Mouse (Mus musculus): ENCODE data around the gene Adgrl4. TPM values are rescaled to one million over a fixed set of nuclear protein-coding genes. Genes with fewer than 3 reads are reported as not detected.
A peak's percentile ranks its signal among the peaks of the same experiment; 100 is the strongest.

Adgrl4 gene
- polyA plus RNA-seq, 1 experiment from 2014 or later: 7.3 TPM

DNA sequence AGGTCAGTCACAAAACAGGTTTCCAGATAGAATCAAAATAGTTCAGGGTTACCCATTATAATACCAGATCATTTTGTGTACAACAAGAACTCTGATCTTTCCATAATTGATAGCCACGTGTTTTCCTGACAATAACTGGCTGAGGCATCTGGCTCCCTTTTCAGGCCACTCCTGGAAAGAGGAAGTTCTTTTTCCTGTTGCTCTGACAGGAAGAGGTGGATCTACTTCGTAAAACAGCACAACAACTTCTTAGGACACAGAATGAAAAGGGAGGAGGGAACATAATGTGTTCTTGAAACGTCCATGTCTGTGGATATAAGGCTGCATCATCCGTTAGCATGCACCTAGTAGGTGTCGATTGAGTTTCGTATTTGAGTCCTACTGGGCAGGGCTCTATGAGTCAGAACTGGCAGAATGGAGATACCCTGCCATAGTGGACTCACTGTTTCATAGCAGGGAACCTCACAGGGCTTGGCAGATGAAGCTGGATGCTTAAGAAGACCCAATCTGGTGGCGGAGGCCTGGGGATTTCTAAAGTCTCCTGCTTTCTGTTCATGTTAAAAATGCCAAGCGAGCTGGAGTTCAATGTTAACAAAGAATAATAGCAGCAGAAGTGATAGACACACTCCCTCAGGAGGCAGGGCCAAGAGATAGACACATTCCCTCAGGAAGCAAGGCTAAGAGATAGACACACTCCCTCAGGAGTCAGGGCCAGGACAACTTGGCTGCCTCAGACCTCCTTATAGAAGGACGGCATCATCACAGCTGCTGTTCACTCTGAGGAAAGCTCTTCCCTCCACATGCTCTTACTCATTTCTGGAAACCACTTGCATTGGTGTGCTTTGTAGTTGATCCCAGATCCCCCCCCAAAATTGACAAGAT is 13.1 kb upstream of the Adgrl4 start:
- no peak overlapping the region for H3K9ac ChIP-seq (ENCODE audit: low read length)
- DNase-seq (ENCODE audit: low spot score): no peak
- H3K4me2 ChIP-seq (ENCODE audit: low read length): no peak overlapping the region
- no peaks in the 10 kb centered on the region for H3K27me3 ChIP-seq (replicated peaks; ENCODE audit: control insufficient read depth, insufficient read depth, low read length)
- no peak for ATAC-seq (replicated peaks; ENCODE audit: low FRiP score, low TSS enrichment, low read depth)
- H3K4me1 ChIP-seq (replicated peaks; ENCODE audit: control insufficient read depth, insufficient read depth, low read length): no peaks in the 10 kb centered on the region
- no peak overlapping the region for H3K27ac ChIP-seq (ENCODE audit: low read depth)
- 86% methylated on average over 9 of the region's 9 CpGs for WGBS
- no peak overlapping the region for H3K4me3 ChIP-seq (ENCODE audit: low read depth, low read length)
- no peaks in the 10 kb centered on the region for H3K36me3 ChIP-seq (ENCODE audit: control insufficient read depth, insufficient read depth, low read length)
- H3K9me3 ChIP-seq (ENCODE audit: control insufficient read depth, low read length): no peaks in the 10 kb centered on the region

DNA sequence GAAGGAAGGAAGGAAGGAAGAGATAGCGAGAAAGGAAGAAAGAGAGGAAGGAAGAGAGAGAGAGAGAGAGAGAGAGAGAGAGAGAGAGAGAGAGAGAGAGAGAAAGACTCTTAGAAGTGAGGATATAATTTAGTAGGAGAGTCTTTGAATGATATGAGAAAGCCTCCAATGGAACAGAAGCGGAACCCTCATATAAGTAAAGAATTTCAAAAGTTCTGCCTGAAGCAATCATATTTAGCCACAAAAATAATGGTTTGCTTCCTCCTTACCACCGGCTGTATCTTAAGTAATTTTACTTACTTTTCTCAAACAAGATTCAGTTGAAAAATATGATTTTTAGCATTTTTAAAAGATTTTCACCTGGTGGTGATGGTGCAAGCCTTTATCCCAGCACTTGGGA is 7.6 kb upstream of the Adgrl4 start:
- no peak overlapping the region for H3K27ac ChIP-seq (ENCODE audit: low read depth)
- H3K9me3 ChIP-seq (ENCODE audit: control insufficient read depth, low read length): no peaks in the 10 kb centered on the region
- no peaks in the 10 kb centered on the region for H3K36me3 ChIP-seq (ENCODE audit: control insufficient read depth, insufficient read depth, low read length)
- 93% methylated on average over 3 of the region's 3 CpGs for WGBS
- no peak overlapping the region for H3K4me3 ChIP-seq (ENCODE audit: low read depth, low read length)
- no peak for ATAC-seq (replicated peaks; ENCODE audit: low FRiP score, low TSS enrichment, low read depth)
- no peak overlapping the region for H3K4me2 ChIP-seq (ENCODE audit: low read length)
- DNase-seq (ENCODE audit: low spot score): no peak
- H3K27me3 ChIP-seq (replicated peaks; ENCODE audit: control insufficient read depth, insufficient read depth, low read length): no peaks in the 10 kb centered on the region
- no peaks in the 10 kb centered on the region for H3K4me1 ChIP-seq (replicated peaks; ENCODE audit: control insufficient read depth, insufficient read depth, low read length)
- H3K9ac ChIP-seq (ENCODE audit: low read length): no peak overlapping the region

DNA sequence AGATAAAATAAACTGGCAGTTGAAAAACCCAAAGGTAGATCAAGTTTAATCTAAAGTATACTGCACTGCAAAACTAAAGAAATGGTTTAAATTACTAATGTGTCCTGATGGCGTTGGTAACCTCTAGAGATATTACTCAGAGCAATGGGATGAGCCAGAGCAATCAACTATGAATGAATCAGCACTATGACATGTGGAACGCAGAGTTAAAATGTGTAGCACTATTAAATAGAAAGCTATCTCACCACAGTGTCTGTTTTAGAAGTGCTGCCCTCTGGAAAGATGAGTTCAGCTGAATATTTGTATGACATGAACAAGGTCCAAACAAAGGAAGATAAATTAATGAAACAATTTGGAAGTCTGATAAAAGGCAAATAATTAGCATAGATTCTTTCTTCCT is 6.2 kb upstream of the Adgrl4 start:
- Histone ChIP-seq H3K4me1 (replicated peaks; ENCODE audit: control insufficient read depth, insufficient read depth, low read length) (no peaks in the 10 kb centered on the region), H3K4me3 (ENCODE audit: low read depth, low read length) (no peak overlapping the region), H3K36me3 (ENCODE audit: control insufficient read depth, insufficient read depth, low read length) (no peaks in the 10 kb centered on the region), H3K9ac (ENCODE audit: low read length) (no peak overlapping the region), H3K9me3 (ENCODE audit: control insufficient read depth, low read length) (no peaks in the 10 kb centered on the region), H3K27ac (ENCODE audit: low read depth) (no peak overlapping the region), H3K4me2 (ENCODE audit: low read length) (no peak overlapping the region), H3K27me3 (replicated peaks; ENCODE audit: control insufficient read depth, insufficient read depth, low read length) (no peaks in the 10 kb centered on the region)
- 64% methylated on average over 2 of the region's 2 CpGs for WGBS
- ATAC-seq (replicated peaks; ENCODE audit: low FRiP score, low TSS enrichment, low read depth) (no peak), DNase-seq (ENCODE audit: low spot score) (no peak)

DNA sequence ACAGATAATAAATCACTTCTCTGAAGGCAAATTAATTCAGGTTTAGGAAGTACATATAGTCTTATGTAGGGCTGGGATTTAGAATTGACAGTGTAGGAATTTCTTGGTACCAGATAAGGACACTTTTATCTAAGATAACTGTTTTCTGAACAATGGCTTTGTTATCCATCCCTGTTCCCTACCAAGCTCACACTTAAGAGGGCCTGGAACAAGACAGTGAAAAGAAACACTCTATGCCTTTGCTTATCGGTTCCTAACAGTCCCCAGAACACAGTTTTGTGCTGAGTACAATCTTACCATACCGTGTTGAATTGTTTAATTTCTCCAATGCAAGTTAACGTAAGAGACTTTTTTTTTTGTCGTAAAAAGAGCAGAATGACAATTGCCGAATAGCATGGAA is 677 bp downstream of the Adgrl4 start:
- ATAC-seq (replicated peaks; ENCODE audit: low FRiP score, low TSS enrichment, low read depth): no peak
- no peak for DNase-seq (ENCODE audit: low spot score)
- Histone ChIP-seq H3K4me3 (ENCODE audit: low read depth, low read length) (0 out of 2 replicates have a peak overlapping the region, but pooled peaks have one; percentile 24), H3K4me2 (ENCODE audit: low read length) (peak overlapping the region; percentile 46), H3K9ac (ENCODE audit: low read length) (no peak overlapping the region), H3K9me3 (ENCODE audit: control insufficient read depth, low read length) (no peaks in the 10 kb centered on the region), H3K27me3 (replicated peaks; ENCODE audit: control insufficient read depth, insufficient read depth, low read length) (no peaks in the 10 kb centered on the region), H3K4me1 (replicated peaks; ENCODE audit: control insufficient read depth, insufficient read depth, low read length) (peaks cover 6% of the 10 kb centered on the region; the same call in 1 of the 2 replicates), H3K27ac (ENCODE audit: low read depth) (no peak overlapping the region), H3K36me3 (ENCODE audit: control insufficient read depth, insufficient read depth, low read length) (no peaks in the 10 kb centered on the region)
- 50% methylated on average over 5 of the region's 5 CpGs for WGBS

DNA sequence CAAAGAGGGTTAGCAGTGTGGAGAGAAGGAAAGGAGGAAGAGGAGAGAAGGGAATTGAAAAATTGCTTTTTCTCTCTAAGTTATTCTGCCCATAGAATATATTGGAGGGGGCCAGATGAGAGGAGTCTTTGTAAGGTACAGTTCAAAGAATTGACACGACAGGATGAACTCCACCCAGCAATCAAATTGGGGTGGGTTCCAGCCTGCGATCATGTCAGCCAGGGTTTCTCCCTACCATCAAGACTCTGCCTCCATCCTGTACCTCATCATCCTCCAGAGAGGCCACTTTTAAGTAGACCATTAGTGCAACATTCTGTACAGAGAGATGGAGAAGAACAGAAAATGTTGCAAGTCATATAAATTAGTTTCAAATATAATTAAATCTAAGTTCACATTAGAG is 2.3 kb downstream of the Adgrl4 start:
- Histone ChIP-seq H3K9ac (ENCODE audit: low read length) (no peak overlapping the region), H3K4me2 (ENCODE audit: low read length) (no peak overlapping the region), H3K36me3 (ENCODE audit: control insufficient read depth, insufficient read depth, low read length) (no peaks in the 10 kb centered on the region), H3K4me1 (replicated peaks; ENCODE audit: control insufficient read depth, insufficient read depth, low read length) (peaks cover 6% of the 10 kb centered on the region; the same call in 1 of the 2 replicates), H3K9me3 (ENCODE audit: control insufficient read depth, low read length) (no peaks in the 10 kb centered on the region), H3K27ac (ENCODE audit: low read depth) (no peak overlapping the region), H3K4me3 (ENCODE audit: low read depth, low read length) (no peak overlapping the region), H3K27me3 (replicated peaks; ENCODE audit: control insufficient read depth, insufficient read depth, low read length) (no peaks in the 10 kb centered on the region)
- no peak for DNase-seq (ENCODE audit: low spot score)
- 70% methylated on average over 2 of the region's 2 CpGs for WGBS
- no peak for ATAC-seq (replicated peaks; ENCODE audit: low FRiP score, low TSS enrichment, low read depth)

DNA sequence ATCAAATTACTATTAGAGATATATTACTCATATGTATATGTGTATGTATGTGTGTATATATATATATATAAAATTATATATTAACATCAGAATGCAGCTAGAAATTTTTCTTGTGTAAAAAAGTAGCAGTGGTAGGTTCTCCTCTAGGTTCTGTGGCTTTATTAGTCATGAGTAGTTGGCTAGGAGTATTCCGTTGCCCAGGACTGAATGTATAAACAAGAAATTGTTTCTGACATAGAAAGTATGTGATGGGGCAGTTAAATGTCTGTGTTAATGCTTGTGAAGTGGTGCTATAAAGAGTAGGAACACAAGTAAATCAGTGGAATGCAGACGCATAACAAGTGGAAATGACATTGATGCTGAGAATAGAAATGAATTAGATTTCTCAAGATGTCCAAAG is 4.3 kb downstream of the Adgrl4 start:
- H3K4me1 ChIP-seq (replicated peaks; ENCODE audit: control insufficient read depth, insufficient read depth, low read length): peaks cover 6% of the 10 kb centered on the region; the same call in 1 of the 2 replicates
- H3K4me3 ChIP-seq (ENCODE audit: low read depth, low read length): no peak overlapping the region
- no peak overlapping the region for H3K9ac ChIP-seq (ENCODE audit: low read length)
- DNase-seq (ENCODE audit: low spot score) (no peak), ATAC-seq (replicated peaks; ENCODE audit: low FRiP score, low TSS enrichment, low read depth) (no peak)
- H3K27me3 ChIP-seq (replicated peaks; ENCODE audit: control insufficient read depth, insufficient read depth, low read length): no peaks in the 10 kb centered on the region
- WGBS: 65% methylated on average over 2 of the region's 2 CpGs
- no peaks in the 10 kb centered on the region for H3K36me3 ChIP-seq (ENCODE audit: control insufficient read depth, insufficient read depth, low read length)
- H3K27ac ChIP-seq (ENCODE audit: low read depth): no peak overlapping the region
- no peak overlapping the region for H3K4me2 ChIP-seq (ENCODE audit: low read length)
- no peaks in the 10 kb centered on the region for H3K9me3 ChIP-seq (ENCODE audit: control insufficient read depth, low read length)

DNA sequence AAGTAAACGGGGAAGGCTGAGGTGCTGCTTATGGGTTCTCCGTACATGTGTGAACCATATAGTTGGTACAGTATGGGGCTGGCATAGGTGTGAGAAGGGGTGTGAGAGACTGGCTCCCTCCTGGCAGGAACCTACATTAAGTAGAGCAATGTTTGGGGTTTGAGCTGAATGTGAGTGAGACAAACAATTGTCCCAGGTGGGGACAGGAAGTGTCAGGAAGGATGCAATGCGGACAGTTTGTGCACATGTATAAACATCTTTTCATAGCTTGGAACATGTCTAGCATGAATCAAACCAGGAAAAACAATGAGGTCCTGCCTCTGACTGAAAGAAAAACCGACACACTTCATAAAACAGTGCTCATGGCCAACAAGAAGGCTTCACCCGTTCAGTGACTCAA is 5.8 kb downstream of the Adgrl4 start:
- ATAC-seq (replicated peaks; ENCODE audit: low FRiP score, low TSS enrichment, low read depth): no peak
- Histone ChIP-seq H3K36me3 (ENCODE audit: control insufficient read depth, insufficient read depth, low read length) (no peaks in the 10 kb centered on the region), H3K9ac (ENCODE audit: low read length) (no peak overlapping the region), H3K4me2 (ENCODE audit: low read length) (no peak overlapping the region), H3K4me1 (replicated peaks; ENCODE audit: control insufficient read depth, insufficient read depth, low read length) (no peaks in the 10 kb centered on the region), H3K27ac (ENCODE audit: low read depth) (no peak overlapping the region), H3K27me3 (replicated peaks; ENCODE audit: control insufficient read depth, insufficient read depth, low read length) (no peaks in the 10 kb centered on the region), H3K9me3 (ENCODE audit: control insufficient read depth, low read length) (no peaks in the 10 kb centered on the region), H3K4me3 (ENCODE audit: low read depth, low read length) (no peak overlapping the region)
- WGBS: 71% methylated on average over 5 of the region's 5 CpGs
- no peak for DNase-seq (ENCODE audit: low spot score)

DNA sequence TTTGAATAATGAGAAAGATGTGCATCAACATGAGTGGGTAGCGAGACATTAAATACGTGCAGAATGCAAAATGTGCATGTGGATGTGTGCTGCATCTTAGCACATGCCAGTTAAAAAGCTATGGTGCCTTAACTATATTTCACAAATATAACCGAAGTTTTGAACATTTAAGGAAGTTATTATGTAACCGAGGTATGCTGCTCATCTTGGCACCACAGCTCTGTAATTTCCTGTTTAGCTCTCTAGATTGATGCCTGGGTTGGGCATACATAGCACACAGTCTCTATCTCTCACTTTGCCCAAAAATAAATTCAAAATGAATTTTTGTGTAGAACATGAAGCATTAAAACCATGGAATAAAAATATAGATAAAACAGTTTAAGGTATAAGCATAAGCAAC is 6.6 kb downstream of the Adgrl4 start:
- 89% methylated on average over 4 of the region's 4 CpGs for WGBS
- DNase-seq (ENCODE audit: low spot score): no peak

DNA sequence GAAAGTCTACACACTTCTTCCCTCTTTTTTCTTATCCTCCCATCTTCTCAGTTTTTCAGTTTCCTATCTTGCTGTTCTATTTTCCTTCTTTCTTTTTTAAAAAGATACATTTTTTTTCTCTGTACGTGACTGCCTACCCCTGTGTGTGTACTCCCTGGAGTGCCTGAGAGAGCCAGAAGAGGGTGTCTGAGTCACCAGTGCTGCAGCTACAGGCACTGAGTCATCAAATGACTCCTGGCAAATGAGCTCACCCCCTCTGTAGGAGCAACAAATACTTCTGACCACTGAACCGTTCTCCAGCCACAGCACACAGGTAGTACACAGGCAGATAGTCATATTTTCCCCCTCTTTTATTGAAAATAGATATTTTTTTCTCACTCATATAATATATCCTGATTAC is 8.2 kb downstream of the Adgrl4 start:
- WGBS: 63% methylated on average over 2 of the region's 2 CpGs

More for the DNA sequence above, 6.6 kb downstream of the Adgrl4 start:
- H3K9ac ChIP-seq (ENCODE audit: low read length): no peak overlapping the region
- ATAC-seq (replicated peaks; ENCODE audit: low FRiP score, low TSS enrichment, low read depth): no peak
- H3K27ac ChIP-seq (ENCODE audit: low read depth): no peak overlapping the region
- no peaks in the 10 kb centered on the region for H3K4me1 ChIP-seq (replicated peaks; ENCODE audit: control insufficient read depth, insufficient read depth, low read length)
- no peaks in the 10 kb centered on the region for H3K36me3 ChIP-seq (ENCODE audit: control insufficient read depth, insufficient read depth, low read length)
- no peak overlapping the region for H3K4me3 ChIP-seq (ENCODE audit: low read depth, low read length)
- no peaks in the 10 kb centered on the region for H3K9me3 ChIP-seq (ENCODE audit: control insufficient read depth, low read length)
- H3K4me2 ChIP-seq (ENCODE audit: low read length): no peak overlapping the region
- H3K27me3 ChIP-seq (replicated peaks; ENCODE audit: control insufficient read depth, insufficient read depth, low read length): no peaks in the 10 kb centered on the region

More for the DNA sequence above, 8.2 kb downstream of the Adgrl4 start:
- ATAC-seq (replicated peaks; ENCODE audit: low FRiP score, low TSS enrichment, low read depth): no peak
- no peak overlapping the region for H3K27ac ChIP-seq (ENCODE audit: low read depth)
- no peaks in the 10 kb centered on the region for H3K4me1 ChIP-seq (replicated peaks; ENCODE audit: control insufficient read depth, insufficient read depth, low read length)
- H3K36me3 ChIP-seq (ENCODE audit: control insufficient read depth, insufficient read depth, low read length): no peaks in the 10 kb centered on the region
- H3K9ac ChIP-seq (ENCODE audit: low read length): no peak overlapping the region
- no peaks in the 10 kb centered on the region for H3K9me3 ChIP-seq (ENCODE audit: control insufficient read depth, low read length)
- no peak overlapping the region for H3K4me3 ChIP-seq (ENCODE audit: low read depth, low read length)
- DNase-seq (ENCODE audit: low spot score): no peak
- H3K27me3 ChIP-seq (replicated peaks; ENCODE audit: control insufficient read depth, insufficient read depth, low read length): no peaks in the 10 kb centered on the region
- H3K4me2 ChIP-seq (ENCODE audit: low read length): no peak overlapping the region

All from intestine, embryonic 14.5 days (tissue).